Comparison of ENCODE assay signal across 8 mouse cellular contexts in genomic region chr4:53354961-53355360, GRCm38 (mm10).
DNase-seq lines count a peak whose midpoint lies in the region; ATAC-seq lines count a peak whose summit lies in the region.

No protein-coding gene starts in this region.

- no peaks in the 10 kb centered on the region for H3K27me3 ChIP-seq in forebrain, embryonic 14.5 days (replicated peaks; ENCODE audit: control insufficient read depth, insufficient read depth, low read length)

- no peak overlapping the region for H3K27ac ChIP-seq in forebrain, embryonic 14.5 days (ENCODE audit: low read depth, low read length)

- 19% methylated on average over 5 of the region's 5 CpGs for WGBS in forebrain, embryonic 14.5 days

- DNase-seq in cerebellum, postnatal 14 days, result peak; percentile 26 to 43
- DNase-seq in cerebellum, adult 11 months, result no peak
- peak; percentile 31 for DNase-seq in right cerebral cortex, adult 2 months (ENCODE audit: low spot score in 2 of 2)
- DNase-seq in right cerebral cortex, postnatal 36 days (ENCODE audit: low spot score in 2 of 2), result no peak
- peak; percentile 77 for DNase-seq in forebrain, embryonic 14.5 days (ENCODE audit: low spot score)
- DNase-seq in layer of hippocampus, adult 11-12 months (ENCODE audit: low spot score), result peak; percentile 41
- DNase-seq in naive thymus-derived CD4-positive, alpha-beta T cell, adult 2 months (ENCODE audit: low read depth), result peak; percentile 11
- no peak for DNase-seq in spleen, adult 18-20 months

- no peak overlapping the region for H3K4me2 ChIP-seq in forebrain, embryonic 14.5 days (ENCODE audit: low read length)

- no peaks in the 10 kb centered on the region; the same call in 1 of the 2 replicates for H3K4me1 ChIP-seq in forebrain, embryonic 14.5 days (ENCODE audit: control insufficient read depth, insufficient read depth, low read length)

- no peaks in the 10 kb centered on the region for H3K36me3 ChIP-seq in forebrain, embryonic 14.5 days (ENCODE audit: control insufficient read depth, insufficient read depth, low read length)

- peak; percentile 66 for ATAC-seq in forebrain, embryonic 14.5 days

- no peak overlapping the region for H3K4me3 ChIP-seq in forebrain, embryonic 14.5 days (ENCODE audit: low read depth, low read length)

- no peaks in the 10 kb centered on the region for H3K9me3 ChIP-seq in forebrain, embryonic 14.5 days (replicated peaks; ENCODE audit: control insufficient read depth, low read length)

- no peak overlapping the region for H3K9ac ChIP-seq in forebrain, embryonic 14.5 days (ENCODE audit: low read length)

Comparison
In these comparisons a context has a peak if more than half of its experiments do, and no peak if none do; other contexts are left out.
1. DNase-seq: peak in cerebellum, postnatal 14 days (2 of 2), right cerebral cortex, adult 2 months (2 of 2), forebrain, embryonic 14.5 days (single experiment), layer of hippocampus, adult 11-12 months (single experiment) and naive thymus-derived CD4-positive, alpha-beta T cell, adult 2 months (single experiment); none in cerebellum, adult 11 months (single experiment), right cerebral cortex, postnatal 36 days (0 of 2) and spleen, adult 18-20 months (0 of 2).